Mouse (Mus musculus) C2C12 (cell line): Measurements from ENCODE around the gene Il21r.

Experiments used
- CTCF ChIP-seq: IDR thresholded peaks from one replicate; pipeline ENCODE4 v1.5.1; 2011; ENCODE audit not compliant: control insufficient read depth, insufficient read depth, insufficient read length
- MAX ChIP-seq: IDR thresholded peaks from one replicate; pipeline ENCODE4 v1.6.1; 2011; ENCODE audit warnings: mild to moderate bottlenecking, control low read depth
- MYOD1 ChIP-seq: IDR thresholded peaks from one replicate; pipeline ENCODE4 v1.6.1; 2011; ENCODE audit warnings: low read depth; ENCODE audit not compliant: control insufficient read depth, insufficient read length
- MYOG ChIP-seq: IDR thresholded peaks from one replicate; pipeline ENCODE4 v1.6.1; 2011; ENCODE audit not compliant: control insufficient read depth, insufficient read length; ENCODE audit errors: extremely low read depth
- USF1 ChIP-seq: IDR thresholded peaks from one replicate; pipeline ENCODE4 v1.6.1; 2011; ENCODE audit warnings: low read depth, mild to moderate bottlenecking, control low read depth, moderate library complexity

DNA sequence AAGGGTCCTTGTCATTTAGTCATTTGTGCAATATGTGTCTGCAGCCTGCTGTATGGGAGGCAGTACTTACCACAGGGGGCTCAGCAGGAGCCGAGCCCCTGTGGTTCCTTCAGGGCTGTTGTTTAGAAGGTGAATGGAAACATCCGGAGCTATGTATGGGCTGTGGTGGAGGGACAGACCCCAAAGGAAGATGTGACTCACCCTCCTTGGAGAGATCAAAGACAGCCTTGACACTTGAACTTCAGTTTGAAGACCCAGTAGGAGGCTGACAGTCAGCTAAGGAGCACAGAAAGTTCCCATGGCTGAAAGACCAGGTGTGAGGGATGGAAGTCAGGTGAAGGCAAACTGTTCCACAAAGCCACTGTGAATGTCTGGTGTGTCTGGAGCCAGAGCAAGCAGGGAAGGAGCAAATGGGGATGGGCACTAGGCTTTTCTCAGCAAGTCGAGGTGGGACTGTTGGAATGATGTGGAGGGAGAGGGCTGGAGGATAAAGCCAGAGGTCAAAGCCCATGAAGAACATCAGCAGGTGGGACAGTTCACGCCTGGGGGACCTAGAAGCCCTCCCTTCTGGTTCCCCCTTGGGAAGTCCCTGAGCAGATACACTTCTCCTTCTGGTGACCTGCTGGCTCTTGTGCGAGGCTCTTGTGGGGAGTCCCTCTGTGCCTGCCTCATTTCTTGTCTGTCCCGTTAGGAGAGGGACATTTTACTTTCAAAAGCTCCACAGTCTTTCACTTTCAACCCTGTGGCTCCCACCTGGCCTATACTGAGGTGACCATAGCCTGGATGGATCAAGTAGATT is 4.4 kb downstream of the Il21r start:
- TF ChIP-seq CTCF (no peak), MYOD1 (no peak), MYOG (no peak), USF1 (no peak), MAX (no peak)
